ENCODE assay signal across 11 mouse cellular contexts in genomic region chr6:6496789-6497188, GRCm38 (mm10).
"Had no signal": no experiment of that assay in that cellular context is flagged by ENCODE, and none has a peak within 500 bp of the region (broad histone marks: within the 10 kb centered on the region; RNA-seq: fewer than 3 reads in every experiment).

No protein-coding gene starts in this region.

- H3K9me3 ChIP-seq: limb, embryonic 15.5 days; liver, embryonic 13.5 days; midbrain, embryonic 12.5 days had no signal

- H3K4me1 ChIP-seq: limb, embryonic 15.5 days; liver, embryonic 13.5 days; midbrain, embryonic 12.5 days had no signal

- H3K27ac ChIP-seq: kidney, postnatal 0 days; left cerebral cortex, adult 2 months; limb, embryonic 15.5 days; liver, embryonic 13.5 days; midbrain, embryonic 12.5 days; stomach, postnatal 0 days had no signal

- H3K27me3 ChIP-seq: limb, embryonic 15.5 days; liver, embryonic 13.5 days; midbrain, embryonic 12.5 days had no signal

- H3K4me3 ChIP-seq: left cerebral cortex, adult 2 months; limb, embryonic 15.5 days; liver, embryonic 13.5 days; midbrain, embryonic 12.5 days had no signal

- H3K4me2 ChIP-seq: limb, embryonic 15.5 days; liver, embryonic 13.5 days; midbrain, embryonic 12.5 days had no signal

- DNase-seq: kidney, adult 11 months; kidney, adult 9 months; liver, embryonic 13.5 days; lung, adult 18-20 months; lung, postnatal 4 days; thymus, postnatal 4 days had no signal

- H3K36me3 ChIP-seq: limb, embryonic 15.5 days; liver, embryonic 13.5 days; midbrain, embryonic 12.5 days had no signal

- H3K9ac ChIP-seq: limb, embryonic 15.5 days; liver, embryonic 13.5 days; midbrain, embryonic 12.5 days had no signal
